Mouse (Mus musculus): ENCODE measurements around the gene Ulk4. TPM values are rescaled to one million over a fixed set of nuclear protein-coding genes. Genes with fewer than 3 reads are reported as not detected.

Ulk4 gene
- polyA plus RNA-seq, 1 experiment from 2014 or later = 179 TPM

DNA sequence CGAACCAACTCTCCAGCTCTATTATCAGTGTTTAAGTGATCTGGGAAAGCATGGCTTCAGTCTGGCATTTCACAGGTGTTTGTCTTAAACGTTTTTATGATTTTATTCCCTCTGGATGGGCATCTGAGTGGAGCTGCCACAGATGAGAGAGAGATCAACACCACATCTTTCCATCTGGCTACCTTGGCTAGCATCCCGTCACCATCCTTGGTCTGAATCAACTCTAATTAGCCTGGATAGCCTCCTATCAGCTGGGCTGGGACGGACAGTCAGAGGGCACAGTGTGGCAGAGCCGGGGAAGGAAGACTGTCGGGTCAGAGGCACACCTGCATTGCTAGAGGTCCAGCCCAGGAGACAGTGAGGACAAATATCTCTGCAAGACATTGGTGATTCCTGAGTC is 4.9 kb upstream of the Ulk4 start:
- Histone ChIP-seq H3K4me3 (replicated peaks) (no peak overlapping the region), H3K9me3 (no peaks in the 10 kb centered on the region), H3K4me1 (peaks cover 11% of the 10 kb centered on the region), H3K27ac (no peak overlapping the region), H3K9ac (no peak overlapping the region), H3K4me2 (no peak overlapping the region), H3K27me3 (replicated peaks) (no peaks in the 10 kb centered on the region), H3K36me3 (no peaks in the 10 kb centered on the region)
- no peak for ATAC-seq (ENCODE audit: insufficient read depth, low FRiP score, low read depth)
- 83% methylated on average over 6 of the region's 6 CpGs for WGBS

- Histone ChIP-seq H3K4me2 (no peak overlapping the region), H3K27ac (no peak overlapping the region), H3K9ac (no peak overlapping the region), H3K9me3 (no peaks in the 10 kb centered on the region), H3K4me1 (peaks cover 8% of the 10 kb centered on the region; the same call in 1 of the 2 replicates), H3K4me3 (replicated peaks) (no peak overlapping the region), H3K36me3 (no peaks in the 10 kb centered on the region), H3K27me3 (replicated peaks) (no peaks in the 10 kb centered on the region)
- 83% methylated on average over 5 of the region's 5 CpGs for WGBS
- ATAC-seq (ENCODE audit: insufficient read depth, low FRiP score, low read depth) = no peak
These were observed 2.2 kb upstream of the Ulk4 start for GRCm38 (mm10) chr9:121279216-121279615.

GRCm38 (mm10) chr9:121276745-121277117 is 266 bp downstream of the Ulk4 start:
- H3K4me3 ChIP-seq (replicated peaks) = peak overlapping the region; percentile 81
- peak overlapping the region; percentile 90 for H3K4me2 ChIP-seq
- H3K4me1 ChIP-seq = peaks cover 11% of the 10 kb centered on the region; the same call in 1 of the 2 replicates
- 14% methylated on average over 15 of the region's 15 CpGs for WGBS
- no peaks in the 10 kb centered on the region for H3K9me3 ChIP-seq
- no peaks in the 10 kb centered on the region for H3K27me3 ChIP-seq (replicated peaks)
- no peak overlapping the region for H3K27ac ChIP-seq
- H3K36me3 ChIP-seq = no peaks in the 10 kb centered on the region
- ATAC-seq (ENCODE audit: insufficient read depth, low FRiP score, low read depth) = no peak
- H3K9ac ChIP-seq = no peak overlapping the region; the same call in 1 of the 2 replicates

DNA sequence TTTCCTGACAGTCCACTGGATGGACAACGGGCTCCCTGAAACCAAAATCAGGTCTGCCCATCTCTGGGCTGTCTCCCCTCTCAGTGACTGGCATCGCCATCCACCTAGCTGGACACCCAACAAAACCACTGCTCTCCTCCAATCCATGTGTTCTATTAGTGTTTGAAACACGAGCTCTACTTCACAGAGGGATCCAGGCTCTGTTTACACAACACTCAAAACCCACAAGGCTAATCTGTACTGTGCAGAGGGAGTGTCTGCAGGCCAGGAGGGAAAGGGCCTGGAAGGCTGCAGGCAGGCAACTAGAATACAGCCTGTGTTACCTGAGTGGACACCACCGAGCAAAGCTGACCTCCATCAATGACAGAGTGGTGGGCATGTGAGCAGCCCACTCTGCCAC is 5.4 kb downstream of the Ulk4 start:
- Histone ChIP-seq H3K27me3 (replicated peaks) (no peaks in the 10 kb centered on the region), H3K27ac (no peak overlapping the region), H3K9me3 (no peaks in the 10 kb centered on the region), H3K36me3 (no peaks in the 10 kb centered on the region), H3K4me2 (no peak overlapping the region), H3K4me1 (0 out of 2 replicates have a peak, but pooled peaks cover 3% of the 10 kb centered on the region), H3K4me3 (replicated peaks) (no peak overlapping the region), H3K9ac (no peak overlapping the region)
- WGBS = 45% methylated on average over 4 of the region's 4 CpGs
- peak; percentile 79 for ATAC-seq (ENCODE audit: insufficient read depth, low FRiP score, low read depth)

DNA sequence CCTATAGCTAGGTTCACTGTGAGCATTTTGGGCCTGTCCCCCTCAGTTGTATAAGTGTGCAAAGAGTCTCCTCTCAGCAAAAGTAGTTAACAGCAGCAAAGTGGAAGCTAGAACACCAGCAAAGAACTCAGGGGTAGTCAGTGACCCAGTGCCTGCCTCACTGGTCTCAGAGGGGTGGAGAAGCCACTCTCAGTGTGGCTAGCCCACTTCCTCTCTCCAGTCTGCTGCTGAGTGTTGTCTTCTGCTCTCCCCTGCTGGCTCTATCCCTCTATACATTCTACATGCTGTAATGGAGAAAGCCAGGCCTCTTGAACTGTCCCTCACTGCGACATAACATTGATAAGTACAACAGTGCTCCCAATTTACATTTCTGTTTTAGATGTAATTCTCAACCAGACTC is 5.8 kb downstream of the Ulk4 start:
- WGBS = 90% methylated on average over 1 of the region's 1 CpGs
- Histone ChIP-seq H3K27me3 (replicated peaks) (no peaks in the 10 kb centered on the region), H3K9me3 (no peaks in the 10 kb centered on the region), H3K4me1 (0 out of 2 replicates have a peak, but pooled peaks cover 3% of the 10 kb centered on the region), H3K4me3 (replicated peaks) (no peak overlapping the region), H3K9ac (no peak overlapping the region), H3K27ac (no peak overlapping the region), H3K36me3 (no peaks in the 10 kb centered on the region), H3K4me2 (no peak overlapping the region)
- no peak for ATAC-seq (ENCODE audit: insufficient read depth, low FRiP score, low read depth)

DNA sequence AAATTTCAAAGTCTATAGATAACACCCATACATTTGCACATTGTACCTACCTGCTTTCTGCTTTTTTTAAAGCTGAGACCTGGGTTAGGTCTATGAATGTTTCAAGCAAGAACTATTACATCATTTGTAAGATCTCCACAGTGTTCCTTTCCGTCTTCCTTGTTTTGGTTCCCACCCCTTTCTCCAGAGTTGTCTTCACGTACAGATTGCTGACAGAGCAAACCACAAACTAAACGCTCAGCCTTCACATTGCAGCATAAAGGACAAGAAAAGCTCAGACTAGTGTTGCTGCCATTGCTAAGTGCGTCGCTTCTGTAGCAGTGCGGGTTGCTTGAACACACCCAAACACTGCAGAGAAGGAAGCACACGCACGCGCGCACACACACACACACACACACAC is 11.7 kb downstream of the Ulk4 start:
- H3K4me2 ChIP-seq = no peak overlapping the region
- no peaks in the 10 kb centered on the region for H3K36me3 ChIP-seq
- no peak overlapping the region for H3K4me3 ChIP-seq (replicated peaks)
- no peak overlapping the region for H3K27ac ChIP-seq
- ATAC-seq (ENCODE audit: insufficient read depth, low FRiP score, low read depth) = no peak
- H3K27me3 ChIP-seq (replicated peaks) = no peaks in the 10 kb centered on the region
- H3K4me1 ChIP-seq = no peaks in the 10 kb centered on the region
- WGBS = 70% methylated on average over 10 of the region's 10 CpGs
- no peaks in the 10 kb centered on the region for H3K9me3 ChIP-seq
- H3K9ac ChIP-seq = no peak overlapping the region

DNA sequence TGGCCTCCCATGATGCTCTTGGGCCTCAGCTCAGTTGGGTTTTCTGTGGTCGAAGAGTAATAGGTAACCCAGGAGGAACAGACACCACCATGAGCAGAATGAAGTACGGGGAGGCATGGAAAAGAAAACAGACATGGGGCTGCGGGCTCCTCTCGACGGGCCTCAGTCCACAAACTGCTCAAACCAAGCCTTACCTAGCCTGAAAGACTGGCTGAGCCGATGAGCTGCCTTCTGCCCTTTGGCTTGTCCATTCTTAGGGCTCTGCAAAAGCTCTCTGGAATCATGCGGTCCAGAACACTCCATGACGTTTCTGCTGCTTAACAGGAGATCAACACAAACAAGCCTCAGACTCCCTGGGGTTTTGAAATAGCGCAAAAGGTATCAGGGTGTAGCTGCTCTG is 19.9 kb downstream of the Ulk4 start:
- no peak overlapping the region for H3K27ac ChIP-seq
- H3K36me3 ChIP-seq = no peaks in the 10 kb centered on the region
- WGBS = 83% methylated on average over 9 of the region's 9 CpGs
- H3K9me3 ChIP-seq = no peaks in the 10 kb centered on the region
- no peak overlapping the region for H3K9ac ChIP-seq
- no peaks in the 10 kb centered on the region for H3K27me3 ChIP-seq (replicated peaks)
- no peak for ATAC-seq (ENCODE audit: insufficient read depth, low FRiP score, low read depth)
- no peak overlapping the region for H3K4me2 ChIP-seq
- H3K4me3 ChIP-seq (replicated peaks) = no peak overlapping the region
- no peaks in the 10 kb centered on the region for H3K4me1 ChIP-seq

- WGBS = 92% methylated on average over 13 of the region's 13 CpGs
- Histone ChIP-seq H3K9me3 (no peaks in the 10 kb centered on the region), H3K4me2 (no peak overlapping the region), H3K27ac (no peak overlapping the region), H3K4me3 (replicated peaks) (no peak overlapping the region), H3K4me1 (no peaks in the 10 kb centered on the region), H3K27me3 (replicated peaks) (no peaks in the 10 kb centered on the region), H3K9ac (no peak overlapping the region), H3K36me3 (no peaks in the 10 kb centered on the region)
- ATAC-seq (ENCODE audit: insufficient read depth, low FRiP score, low read depth) = no peak
These were observed 22.2 kb downstream of the Ulk4 start for GRCm38 (mm10) chr9:121254761-121255160.

DNA sequence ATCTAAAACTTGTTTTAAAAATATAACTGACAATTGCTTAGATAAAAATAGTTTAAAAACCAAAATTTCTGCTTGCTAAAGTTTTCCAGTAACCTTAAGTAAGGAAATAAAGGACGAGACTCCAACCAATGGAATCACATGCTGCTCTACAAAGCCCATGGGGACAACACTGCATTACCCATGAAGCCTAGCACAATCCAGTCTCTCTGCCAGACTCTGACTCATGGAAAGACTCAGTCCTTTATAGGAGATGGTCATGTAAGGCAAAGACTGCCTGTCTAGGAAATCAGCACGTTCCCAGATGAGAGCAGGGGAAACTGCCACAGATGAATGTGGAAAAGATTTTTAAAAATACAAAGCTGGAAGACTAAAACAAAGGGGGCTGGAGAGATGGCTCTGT is 23.0 kb downstream of the Ulk4 start:
- H3K27ac ChIP-seq = no peak overlapping the region
- H3K4me1 ChIP-seq = no peaks in the 10 kb centered on the region
- no peaks in the 10 kb centered on the region for H3K9me3 ChIP-seq
- H3K4me3 ChIP-seq (replicated peaks) = no peak overlapping the region
- ATAC-seq (ENCODE audit: insufficient read depth, low FRiP score, low read depth) = no peak
- no peak overlapping the region for H3K9ac ChIP-seq
- 66% methylated on average over 2 of the region's 2 CpGs for WGBS
- H3K4me2 ChIP-seq = no peak overlapping the region
- H3K36me3 ChIP-seq = no peaks in the 10 kb centered on the region
- H3K27me3 ChIP-seq (replicated peaks) = no peaks in the 10 kb centered on the region

DNA sequence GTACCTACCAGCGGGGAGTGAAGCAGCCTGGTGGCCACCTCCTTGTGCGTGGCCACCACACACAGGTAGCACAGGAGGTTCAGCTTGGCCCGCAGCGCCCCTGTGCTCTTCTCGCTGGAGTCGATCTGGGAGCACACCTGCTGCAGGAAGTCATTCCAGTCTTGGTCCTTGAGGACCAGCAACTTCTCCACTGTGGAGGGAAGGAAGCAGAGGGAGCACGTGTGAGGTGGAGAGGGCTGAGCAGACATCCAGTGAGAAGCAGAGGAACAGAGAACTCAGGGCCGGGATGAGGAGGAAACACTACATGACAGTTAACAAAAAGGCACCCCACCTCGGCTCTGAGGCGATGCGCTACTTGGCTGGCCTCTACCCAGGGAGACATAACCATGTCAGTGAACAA is 26.1 kb downstream of the Ulk4 start:
- H3K27me3 ChIP-seq (replicated peaks) = no peaks in the 10 kb centered on the region
- no peak overlapping the region for H3K4me3 ChIP-seq (replicated peaks)
- no peaks in the 10 kb centered on the region for H3K4me1 ChIP-seq
- no peak overlapping the region for H3K9ac ChIP-seq
- no peak overlapping the region for H3K27ac ChIP-seq
- no peak overlapping the region for H3K4me2 ChIP-seq
- ATAC-seq (ENCODE audit: insufficient read depth, low FRiP score, low read depth) = no peak
- WGBS = 86% methylated on average over 11 of the region's 11 CpGs
- no peaks in the 10 kb centered on the region for H3K36me3 ChIP-seq
- no peaks in the 10 kb centered on the region for H3K9me3 ChIP-seq

DNA sequence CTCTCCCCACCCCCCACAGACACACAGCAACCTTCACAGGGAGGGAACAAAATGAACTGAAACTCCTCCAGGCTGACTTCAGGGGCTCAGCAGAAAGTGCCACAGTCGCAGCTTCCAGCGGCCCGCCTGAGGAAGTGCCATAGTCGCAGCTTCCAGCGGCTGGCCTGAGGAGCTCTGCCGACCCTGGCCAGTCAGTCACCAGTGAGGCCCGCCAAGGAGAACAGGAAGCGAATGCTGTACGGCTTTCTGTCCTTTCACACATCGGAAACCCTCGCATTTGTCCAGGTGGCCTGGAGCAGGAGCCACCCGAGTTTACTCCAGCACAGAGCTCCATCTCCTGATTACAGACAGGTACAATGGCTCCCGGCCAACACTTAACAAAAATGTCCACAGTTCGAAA is 27.2 kb downstream of the Ulk4 start:
- H3K4me1 ChIP-seq = no peaks in the 10 kb centered on the region
- no peaks in the 10 kb centered on the region for H3K36me3 ChIP-seq
- ATAC-seq (ENCODE audit: insufficient read depth, low FRiP score, low read depth) = no peak
- 43% methylated on average over 14 of the region's 14 CpGs for WGBS
- H3K4me2 ChIP-seq = no peak overlapping the region
- H3K27me3 ChIP-seq (replicated peaks) = no peaks in the 10 kb centered on the region
- H3K27ac ChIP-seq = no peak overlapping the region
- H3K4me3 ChIP-seq (replicated peaks) = no peak overlapping the region
- no peak overlapping the region for H3K9ac ChIP-seq
- H3K9me3 ChIP-seq = no peaks in the 10 kb centered on the region

DNA sequence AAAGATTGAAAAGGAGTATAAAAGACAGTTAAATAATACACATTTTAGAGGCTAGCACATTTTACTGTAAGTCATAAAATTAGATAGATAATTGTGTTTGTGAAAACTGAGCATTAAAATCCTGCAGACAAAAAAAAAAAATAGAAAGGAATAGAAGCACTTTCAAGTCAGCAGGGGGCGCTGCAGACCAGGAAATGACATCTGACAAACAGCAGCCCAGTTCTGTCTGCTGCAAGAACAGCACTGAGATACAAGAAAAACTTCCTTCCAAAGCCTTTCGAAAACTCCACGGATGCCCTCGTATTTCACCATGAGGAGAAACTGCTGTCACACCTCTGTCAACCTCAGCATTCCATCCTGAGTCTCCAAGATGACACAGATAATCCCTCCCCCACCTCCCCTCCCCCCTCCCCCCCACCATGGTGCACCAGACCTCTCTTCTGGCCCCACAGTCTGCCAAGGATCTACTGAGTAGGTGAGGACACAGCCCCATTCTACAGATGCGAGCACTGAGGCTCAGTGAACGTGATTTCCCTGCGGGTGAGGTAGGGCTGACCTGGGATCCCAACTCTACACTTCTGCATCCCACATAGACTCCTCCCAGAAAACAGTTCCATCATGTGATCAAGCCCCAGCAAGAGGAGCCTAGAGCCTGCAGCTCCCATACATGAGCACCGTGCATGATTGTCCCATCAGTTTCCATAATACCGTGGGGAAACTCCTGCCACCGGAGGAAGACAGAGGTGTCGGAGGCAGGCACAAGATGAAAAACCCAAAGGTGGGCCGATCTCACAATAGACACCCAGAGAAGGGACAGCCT is 28.8 kb downstream of the Ulk4 start:
- Histone ChIP-seq H3K27me3 (replicated peaks) (no peaks in the 10 kb centered on the region), H3K4me3 (replicated peaks) (no peak overlapping the region), H3K9me3 (no peaks in the 10 kb centered on the region), H3K36me3 (no peaks in the 10 kb centered on the region), H3K4me1 (no peaks in the 10 kb centered on the region), H3K4me2 (no peak overlapping the region), H3K27ac (no peak overlapping the region), H3K9ac (no peak overlapping the region)
- ATAC-seq (ENCODE audit: insufficient read depth, low FRiP score, low read depth) = peak; percentile 52; the same call in 1 of the 2 replicates
- WGBS = 60% methylated on average over 12 of the region's 12 CpGs

- Histone ChIP-seq H3K27me3 (replicated peaks) (no peaks in the 10 kb centered on the region), H3K9ac (no peak overlapping the region), H3K36me3 (no peaks in the 10 kb centered on the region), H3K4me1 (no peaks in the 10 kb centered on the region), H3K27ac (no peak overlapping the region), H3K4me3 (replicated peaks) (no peak overlapping the region), H3K4me2 (no peak overlapping the region), H3K9me3 (no peaks in the 10 kb centered on the region)
- ATAC-seq (ENCODE audit: insufficient read depth, low FRiP score, low read depth) = no peak
- 83% methylated on average over 6 of the region's 6 CpGs for WGBS
These were observed 29.9 kb downstream of the Ulk4 start for GRCm38 (mm10) chr9:121247047-121247446.

Data from stomach, embryonic 15.5 days (tissue).